Mouse (Mus musculus): ENCODE measurements around the gene Gsdma. TPM values are rescaled to one million over a fixed set of nuclear protein-coding genes. Genes with fewer than 3 reads are reported as not detected.
A peak's percentile ranks its signal among the peaks of the same experiment; 100 is the strongest.

Gsdma gene
- total and polyA plus RNA-seq, 3 experiments = 0.10 TPM; not detected in 2

DNA sequence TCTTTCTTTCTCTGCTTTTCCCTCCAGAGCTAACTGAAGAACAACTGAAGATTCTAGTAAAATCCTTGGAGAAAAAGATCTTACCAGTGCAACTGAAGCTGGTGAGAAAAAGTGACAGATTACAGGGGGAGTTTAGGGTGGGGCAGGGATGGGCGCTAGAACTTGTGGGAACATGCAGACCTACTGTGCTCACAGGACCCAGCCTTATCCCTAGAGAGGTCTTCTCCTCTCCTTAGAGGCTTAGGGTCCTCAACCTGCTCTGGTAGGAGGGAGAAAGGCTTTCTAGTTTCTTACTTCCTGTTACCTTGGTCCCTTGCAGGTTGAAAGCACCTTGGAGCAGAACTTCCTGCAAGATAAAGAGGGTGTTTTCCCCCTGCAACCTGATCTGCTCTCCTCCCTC, 26.6 kb upstream of the Gsdma start:
- no peak overlapping the region for H3K9ac ChIP-seq (ENCODE audit: insufficient read depth, low read depth)
- peaks cover 9% of the 10 kb centered on the region for H3K9me3 ChIP-seq (replicated peaks; ENCODE audit: low read length)
- no peaks in the 10 kb centered on the region for H3K79me2 ChIP-seq (replicated peaks; ENCODE audit: control insufficient read depth, extremely low read depth, insufficient read depth, poor library complexity, severe bottlenecking)
- H3K4me1 ChIP-seq (ENCODE audit: control insufficient read depth in 1 of 2, insufficient read depth in 2 of 2) = peaks cover 5 to 14% of the 10 kb centered on the region in 2 experiments
- DNase-seq (ENCODE audit: extremely low read depth) = no peak
- peak; percentile 63; the same call in 1 of the 2 replicates for TF ChIP-seq ZKSCAN1 (IDR thresholded peaks at IDR 0.05; ENCODE audit: borderline replicate concordance, low read depth, low read length)
- no peak for TF ChIP-seq JUND (conservative IDR thresholded peaks at IDR 0.05; ENCODE audit: low read depth, low read length)
- no peak overlapping the region for H3K27ac ChIP-seq (ENCODE audit: insufficient read depth, low read depth)
- dilution Hi-C loops (cut with MboI; ENCODE audit: extremely low pct_ligation_motif_present, extremely low pct_unique_long_range_greater_than_20kb, low sequenced_read_pairs) = no loop called here
- in situ Hi-C loops (cut with MboI; ENCODE audit: low pct_ligation_motif_present, low pct_unique_long_range_greater_than_20kb, low sequenced_read_pairs) = loop anchor here (25.0 kb wide), 1 partner anchor 300 kb away; the partner anchor contains the start of genes Neurod2 and Ppp1r1b
- no peak overlapping the region for H3K4me3 ChIP-seq (replicated peaks in 1 of 3; ENCODE audit: low read depth in 2 of 3, low read length in 2 of 3, poor library complexity in 1 of 3)
- no peak overlapping the region for H3K4me2 ChIP-seq (ENCODE audit: insufficient read depth, low read depth, poor library complexity, severe bottlenecking)
- H3K36me3 ChIP-seq (replicated peaks in 1 of 2; ENCODE audit: control insufficient read depth in 1 of 2, insufficient read depth in 1 of 2, low read length in 1 of 2) = no peaks in the 10 kb centered on the region
- H3K27me3 ChIP-seq (replicated peaks) = peaks cover 47% of the 10 kb centered on the region

DNA sequence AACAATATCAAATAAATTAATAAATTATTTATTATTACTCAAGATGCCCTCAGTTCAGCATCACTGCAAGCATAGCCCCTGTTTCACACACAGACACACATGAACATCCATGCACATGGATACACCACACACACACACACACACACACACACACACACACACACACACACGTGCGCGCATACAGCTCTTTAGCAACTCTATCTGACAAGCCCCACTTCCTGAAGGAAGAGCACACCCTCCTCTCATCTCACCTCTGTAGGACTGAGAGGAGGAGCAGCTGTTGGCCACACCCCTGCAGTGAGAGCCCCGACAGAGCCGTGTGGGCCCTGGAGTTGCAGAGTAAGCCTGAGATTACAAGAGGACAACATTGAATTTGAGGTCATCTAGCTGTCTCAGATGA, 24.1 kb upstream of the Gsdma start:
- Histone ChIP-seq H3K4me3 (replicated peaks in 1 of 3; ENCODE audit: low read depth in 2 of 3, low read length in 2 of 3, poor library complexity in 1 of 3) (no peak overlapping the region), H3K36me3 (replicated peaks in 1 of 2; ENCODE audit: control insufficient read depth in 1 of 2, insufficient read depth in 1 of 2, low read length in 1 of 2) (no peaks in the 10 kb centered on the region), H3K4me1 (ENCODE audit: control insufficient read depth in 1 of 2, insufficient read depth in 2 of 2) (peaks cover 5 to 12% of the 10 kb centered on the region in 2 experiments), H3K79me2 (replicated peaks; ENCODE audit: control insufficient read depth, extremely low read depth, insufficient read depth, poor library complexity, severe bottlenecking) (no peaks in the 10 kb centered on the region), H3K4me2 (ENCODE audit: insufficient read depth, low read depth, poor library complexity, severe bottlenecking) (no peak overlapping the region), H3K9ac (ENCODE audit: insufficient read depth, low read depth) (no peak overlapping the region), H3K27me3 (replicated peaks) (peaks cover 47% of the 10 kb centered on the region), H3K27ac (ENCODE audit: insufficient read depth, low read depth) (no peak overlapping the region), H3K9me3 (replicated peaks; ENCODE audit: low read length) (peaks cover 9% of the 10 kb centered on the region)
- dilution Hi-C loops (cut with MboI; ENCODE audit: extremely low pct_ligation_motif_present, extremely low pct_unique_long_range_greater_than_20kb, low sequenced_read_pairs) = no loop called here
- in situ Hi-C loops (cut with MboI; ENCODE audit: low pct_ligation_motif_present, low pct_unique_long_range_greater_than_20kb, low sequenced_read_pairs) = loop anchor here (25.0 kb wide), 1 partner anchor 303 kb away; the partner anchor contains the start of genes Neurod2 and Ppp1r1b
- no peak for DNase-seq (ENCODE audit: extremely low read depth)
- TF ChIP-seq HCFC1 (IDR thresholded peaks at IDR 0.05; ENCODE audit: low read depth, low read length) = no peak
- TF ChIP-seq POLR2A (IDR thresholded peaks at IDR 0.05; ENCODE audit: low read depth, low read length) = no peak
- no peak for TF ChIP-seq MXI1 (IDR thresholded peaks at IDR 0.05; ENCODE audit: low read depth, low read length)
- TF ChIP-seq E2F4 (IDR thresholded peaks at IDR 0.05; ENCODE audit: insufficient replicate concordance, low read depth, low read length) = no peak
- no peak for TF ChIP-seq PAX5 (IDR thresholded peaks at IDR 0.05; ENCODE audit: low read length)
- no peak for TF ChIP-seq MYC (IDR thresholded peaks at IDR 0.05; ENCODE audit: low read depth, low read length)
- no peak for TF ChIP-seq ZNF384 (IDR thresholded peaks at IDR 0.05; ENCODE audit: low read depth, low read length)
- TF ChIP-seq MAX (IDR thresholded peaks at IDR 0.05; ENCODE audit: low read length) = no peak
- TF ChIP-seq USF1 (IDR thresholded peaks at IDR 0.05; ENCODE audit: low read depth, low read length) = no peak
- no peak for TF ChIP-seq SMC3 (IDR thresholded peaks at IDR 0.05; ENCODE audit: low read depth, low read length)
- no peak for TF ChIP-seq TCF12 (IDR thresholded peaks at IDR 0.05; ENCODE audit: low read depth, low read length)
- TF ChIP-seq ZKSCAN1 (IDR thresholded peaks at IDR 0.05; ENCODE audit: borderline replicate concordance, low read depth, low read length) = no peak
- no peak for TF ChIP-seq RAD21 (IDR thresholded peaks at IDR 0.05; ENCODE audit: low read depth, low read length)
- no peak for TF ChIP-seq IRF4 (IDR thresholded peaks at IDR 0.05; ENCODE audit: low read depth, low read length)
- no peak for TF ChIP-seq CHD2 (IDR thresholded peaks at IDR 0.05; ENCODE audit: low read length)

Measured in CH12.LX (cell line).